Mouse (Mus musculus) embryonic facial prominence, embryonic 14.5 days (tissue): Measurements from ENCODE around the gene Kcnd1. TPM values are rescaled to one million over a fixed set of nuclear protein-coding genes. Genes with fewer than 3 reads are reported as not detected.

ENCODE experiments used
- ATAC-seq: fragments of 200-750 bp; cut with Nextera tagmentation; 2 replicates; pipeline ENCODE4 v1.8.0; 2017; ENCODE audit warnings: low read depth, moderate number of reproducible peaks, moderate TSS enrichment
- DNase-seq: peaks from one replicate; pipeline ENCODE4 v3.0.0-alpha.2; 2015; ENCODE audit warnings: low spot score
- H3K27ac ChIP-seq: fragments of 300-500 bp; sonication (generic); replicated peaks from 2 replicates; pipeline ENCODE4 v1.5.1; 2014; ENCODE audit warnings: low read depth, mild to moderate bottlenecking, low read length, moderate library complexity
- H3K27me3 ChIP-seq: fragments of 300-500 bp; sonication (generic); replicated peaks from 2 replicates; pipeline ENCODE4 v1.6.1; 2014; ENCODE audit warnings: low read length; ENCODE audit not compliant: control insufficient read depth, insufficient read depth
- H3K36me3 ChIP-seq: fragments of 300-500 bp; sonication (generic); 2 replicates; pipeline ENCODE4 v1.6.1; 2014; ENCODE audit warnings: low read length, mixed read lengths; ENCODE audit not compliant: control insufficient read depth, insufficient read depth
- H3K4me1 ChIP-seq: fragments of 300-500 bp; sonication (generic); 2 replicates; pipeline ENCODE4 v1.6.1; 2014; ENCODE audit warnings: antibody characterized with exemption, low read length; ENCODE audit not compliant: control insufficient read depth, insufficient read depth
- H3K4me2 ChIP-seq: fragments of 300-500 bp; sonication (generic); 2 replicates; pipeline ENCODE4 v1.6.1; 2014; ENCODE audit warnings: low read depth, mild to moderate bottlenecking, low read length, moderate library complexity, mixed read lengths
- H3K4me3 ChIP-seq: fragments of 300-500 bp; sonication (generic); 2 replicates; pipeline ENCODE4 v1.5.1; 2014; ENCODE audit warnings: low read depth, mild to moderate bottlenecking, low read length
- H3K9ac ChIP-seq: fragments of 300-500 bp; sonication (generic); 2 replicates; pipeline ENCODE4 v1.6.1; 2014; ENCODE audit warnings: low read depth, mild to moderate bottlenecking, low read length, moderate library complexity, mixed read lengths
- H3K9me3 ChIP-seq: fragments of 300-500 bp; sonication (generic); 2 replicates; pipeline ENCODE4 v1.6.1; 2016; ENCODE audit warnings: low read length; ENCODE audit not compliant: control insufficient read depth
- WGBS: fragments of 180-500 bp; shearing (Covaris S2); extraction: QIAGEN DNeasy Blood & Tissue Kit; methylation state at CpG from one replicate; pipeline ENCODE4 v1.1.7; 2014; 5-methylcytosine and 5-hydroxymethylcytosine counted together
- polyA plus RNA-seq: library from polyadenylated mRNA; unstranded; fragments of >200 nt; fragmentation: Nextera tagmentation; extraction: Ambion mirVana; gene quantifications from 2 replicates; pipeline ENCODE4 v1.2.1, GENCODE M21; 2014

The Kcnd1 gene
- 3.2 and 3.5 TPM in 2 replicates for polyA plus RNA-seq

GRCm38 (mm10) chrX:7821865-7822779 lies at the start of gene Kcnd1:
Gene Kcnd1 (plus strand): TSS chrX:7822289.
- ATAC-seq (peak; percentile 77), DNase-seq (peak; percentile 70)
- H3K9ac ChIP-seq = peak within 1 kb of the TSS; percentile 60
- H3K36me3 ChIP-seq = peaks cover 7% of the 10 kb centered on the region
- peak within 1 kb of the TSS; percentile 42 for H3K4me3 ChIP-seq
- no peaks in the 10 kb centered on the region for H3K27me3 ChIP-seq
- no peak within 1 kb of the TSS for H3K27ac ChIP-seq
- no peaks in the 10 kb centered on the region for H3K4me1 ChIP-seq
- H3K9me3 ChIP-seq = no peaks in the 10 kb centered on the region
- 23% methylated on average over 14 of the region's 24 CpGs for WGBS
- peak within 1 kb of the TSS; percentile 64 for H3K4me2 ChIP-seq

GRCm38 (mm10) chrX:7772766-7773165 lies 49.3 kb upstream of the Kcnd1 start:
- Histone ChIP-seq H3K9me3 (no peaks in the 10 kb centered on the region), H3K27me3 (no peaks in the 10 kb centered on the region), H3K36me3 (peaks cover 25% of the 10 kb centered on the region), H3K4me2 (no peak overlapping the region), H3K4me1 (no peaks in the 10 kb centered on the region), H3K4me3 (no peak overlapping the region), H3K9ac (no peak overlapping the region), H3K27ac (no peak overlapping the region)
- DNase-seq (no peak), ATAC-seq (no peak)
- WGBS = 55% methylated on average over 2 of the region's 2 CpGs

- 75% methylated on average over 9 of the region's 9 CpGs for WGBS
- Histone ChIP-seq H3K9ac (no peak overlapping the region), H3K4me2 (no peak overlapping the region), H3K4me1 (no peaks in the 10 kb centered on the region), H3K36me3 (peaks cover 16% of the 10 kb centered on the region), H3K4me3 (no peak overlapping the region), H3K9me3 (no peaks in the 10 kb centered on the region), H3K27me3 (no peaks in the 10 kb centered on the region), H3K27ac (no peak overlapping the region)
- ATAC-seq (no peak), DNase-seq (no peak)
These were observed 46.4 kb upstream of the Kcnd1 start for GRCm38 (mm10) chrX:7775501-7776205.

GRCm38 (mm10) chrX:7776329-7777082 lies 45.6 kb upstream of the Kcnd1 start:
- peaks cover 11% of the 10 kb centered on the region; the same call in 1 of the 2 replicates for H3K36me3 ChIP-seq
- H3K4me3 ChIP-seq = no peak overlapping the region
- no peak overlapping the region for H3K4me2 ChIP-seq
- no peaks in the 10 kb centered on the region for H3K4me1 ChIP-seq
- DNase-seq (no peak), ATAC-seq (0 out of 2 replicates have a peak, but pooled peaks have one; percentile 68)
- no peak overlapping the region for H3K9ac ChIP-seq
- H3K9me3 ChIP-seq = no peaks in the 10 kb centered on the region
- WGBS = 54% methylated on average over 8 of the region's 8 CpGs
- no peaks in the 10 kb centered on the region for H3K27me3 ChIP-seq
- H3K27ac ChIP-seq = no peak overlapping the region

GRCm38 (mm10) chrX:7778450-7779244 lies 43.4 kb upstream of the Kcnd1 start:
- ATAC-seq = no peak
- WGBS = 78% methylated on average over 6 of the region's 7 CpGs

GRCm38 (mm10) chrX:7779294-7779693 lies 42.8 kb upstream of the Kcnd1 start:
- ATAC-seq (no peak), DNase-seq (no peak)
- no peak overlapping the region for H3K4me3 ChIP-seq
- 31% methylated on average over 3 of the region's 3 CpGs for WGBS
- H3K27ac ChIP-seq = no peak overlapping the region
- H3K4me2 ChIP-seq = no peak overlapping the region
- H3K9ac ChIP-seq = no peak overlapping the region
- no peaks in the 10 kb centered on the region for H3K36me3 ChIP-seq
- no peaks in the 10 kb centered on the region for H3K27me3 ChIP-seq
- H3K9me3 ChIP-seq = no peaks in the 10 kb centered on the region
- H3K4me1 ChIP-seq = no peaks in the 10 kb centered on the region

More at GRCm38 (mm10) chrX:7778450-7779244, 43.4 kb upstream of the Kcnd1 start:
- Histone ChIP-seq H3K4me1 (no peaks in the 10 kb centered on the region), H3K9me3 (no peaks in the 10 kb centered on the region), H3K27me3 (no peaks in the 10 kb centered on the region), H3K4me3 (no peak overlapping the region), H3K36me3 (peaks cover 3% of the 10 kb centered on the region; the same call in 1 of the 2 replicates), H3K4me2 (no peak overlapping the region), H3K9ac (no peak overlapping the region), H3K27ac (no peak overlapping the region)
- no peak for DNase-seq

GRCm38 (mm10) chrX:7782603-7783092 lies 39.4 kb upstream of the Kcnd1 start:
- no peak overlapping the region for H3K4me2 ChIP-seq
- no peak overlapping the region for H3K9ac ChIP-seq
- ATAC-seq (no peak), DNase-seq (no peak)
- H3K36me3 ChIP-seq = no peaks in the 10 kb centered on the region
- no peak overlapping the region for H3K4me3 ChIP-seq
- H3K27me3 ChIP-seq = no peaks in the 10 kb centered on the region
- 70% methylated on average over 4 of the region's 4 CpGs for WGBS
- H3K4me1 ChIP-seq = no peaks in the 10 kb centered on the region
- H3K9me3 ChIP-seq = no peaks in the 10 kb centered on the region
- no peak overlapping the region for H3K27ac ChIP-seq
